Mouse (Mus musculus): ENCODE results near the gene Plppr4.

DNA sequence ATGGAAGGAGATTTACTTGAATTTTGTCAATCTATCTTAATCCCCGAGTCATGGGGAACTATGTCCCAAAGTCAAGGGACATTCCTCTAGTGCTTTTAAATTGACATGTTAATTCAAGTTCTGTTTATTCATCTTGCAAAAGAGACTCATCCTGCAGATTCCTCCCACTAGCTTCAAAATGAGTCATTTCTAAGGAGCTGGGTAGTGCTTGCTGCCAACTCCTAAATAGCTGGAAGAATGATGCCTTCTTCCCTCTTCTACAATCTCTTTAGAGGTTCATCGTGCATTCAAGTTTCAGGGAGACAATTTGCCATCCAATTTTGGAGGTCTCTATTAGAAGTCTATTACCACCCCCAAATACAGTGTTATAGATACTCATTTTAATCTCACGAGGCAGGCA is 3.3 kb downstream of the Plppr4 start:
- TF ChIP-seq GATA1 (IDR thresholded peaks at IDR 0.05; ENCODE audit: low read length) (no peak), TAL1 (IDR thresholded peaks at IDR 0.05; ENCODE audit: low read length) (no peak)
